Mouse (Mus musculus): ENCODE data around the gene Kctd4. TPM values are rescaled to one million over a fixed set of nuclear protein-coding genes. Genes with fewer than 3 reads are reported as not detected.

Kctd4 gene
- total RNA-seq, 2 experiments from 2014 or later = 12.5 to 15.5 TPM

DNA sequence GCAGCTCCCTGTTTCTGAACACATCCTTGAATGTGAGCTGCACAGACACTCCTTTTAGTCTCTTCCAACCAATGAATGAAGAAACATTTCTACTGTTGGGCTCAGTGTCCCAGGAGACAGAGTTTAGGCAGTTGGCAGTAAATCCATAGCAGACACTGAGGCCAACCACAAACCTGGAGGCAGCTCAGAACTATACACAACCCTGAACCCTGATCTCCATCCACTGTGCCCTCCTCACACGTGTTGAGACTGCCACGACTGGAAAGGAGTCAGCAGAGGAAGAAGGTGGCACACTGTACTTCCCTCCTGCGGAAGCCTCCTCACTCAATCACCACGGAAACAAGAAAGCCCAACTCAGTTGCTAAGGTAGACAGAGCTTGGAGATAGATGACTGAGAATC, 30.3 kb downstream of the Kctd4 start:
- DNase-seq (ENCODE audit: low spot score in 2 of 2) = peak in 1 of 2 experiments; percentile 17
- intact Hi-C loops (cut with DNase I) = no loop called here

DNA sequence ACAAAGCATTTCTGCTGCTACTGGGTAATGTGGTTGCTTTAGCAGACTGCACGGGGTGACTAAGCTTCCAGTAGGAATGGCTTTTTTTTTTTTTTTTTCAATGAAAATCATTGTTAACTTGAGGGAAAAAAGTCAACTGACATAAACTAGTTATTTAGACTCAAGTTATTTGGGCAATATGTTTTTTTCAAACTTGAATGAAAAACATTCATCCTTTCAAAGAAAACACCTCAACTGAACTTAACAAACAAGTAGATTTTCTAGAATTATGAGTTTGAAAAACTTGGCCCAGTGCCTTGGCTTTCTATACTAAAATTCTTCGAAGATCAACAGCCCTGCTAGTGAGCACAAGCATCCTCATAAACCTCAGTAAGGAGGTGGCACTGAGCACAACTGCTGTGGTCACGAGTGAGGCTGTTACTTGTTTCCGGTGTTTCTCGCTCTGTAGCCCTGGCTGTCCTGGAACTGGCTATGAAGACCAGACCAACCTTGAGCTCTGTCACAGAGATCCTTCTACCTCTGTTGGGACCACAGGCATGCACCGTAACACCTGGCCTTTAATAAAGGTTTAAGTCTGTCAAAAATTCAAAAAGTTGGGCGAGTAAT, 32.2 kb downstream of the Kctd4 start:
- intact Hi-C loops (cut with DNase I) = no loop called here
- DNase-seq (ENCODE audit: low spot score in 2 of 2) = no peak

DNA sequence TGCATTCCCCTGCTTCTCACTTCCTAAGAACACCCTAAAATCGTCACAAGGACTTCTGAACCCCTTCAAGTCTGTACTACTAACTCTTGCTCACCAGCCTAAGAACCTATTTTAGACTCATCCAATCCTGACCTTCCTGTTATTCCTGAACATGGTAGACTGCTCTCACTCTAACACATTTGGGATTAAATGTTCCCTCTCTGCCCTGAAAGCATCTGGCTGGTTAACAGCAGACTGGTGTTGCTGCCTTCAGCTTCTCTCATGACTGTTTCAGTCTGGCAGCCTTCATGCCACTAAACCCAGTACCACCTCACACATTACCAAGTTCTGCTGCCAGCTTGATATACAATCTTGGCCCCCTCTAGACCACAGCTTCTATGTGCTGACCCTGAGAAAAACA, 34.4 kb downstream of the Kctd4 start:
- intact Hi-C loops (cut with DNase I) = no loop called here

DNA sequence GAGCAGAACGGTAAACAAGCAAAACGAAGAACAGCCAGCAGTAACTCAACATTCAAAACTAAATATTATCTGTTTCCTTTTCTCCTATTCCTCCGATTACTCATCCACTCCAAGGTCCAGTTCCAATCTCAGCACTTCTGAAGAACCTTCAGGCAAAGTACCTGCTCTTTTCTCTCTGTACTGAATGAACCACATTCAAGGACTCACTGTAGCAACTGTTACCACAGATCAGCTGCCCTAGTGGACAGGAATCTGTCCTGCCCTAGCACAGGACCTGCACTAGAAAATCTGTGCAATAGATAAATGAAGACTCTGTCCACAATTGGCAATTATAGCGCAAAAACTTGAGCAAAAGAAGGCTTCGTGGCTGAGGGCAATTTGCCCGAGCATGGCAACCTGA, 36.1 kb downstream of the Kctd4 start:
- no peak for DNase-seq (ENCODE audit: low spot score in 2 of 2)
- intact Hi-C loops (cut with DNase I) = no loop called here

More for the DNA sequence above, 34.4 kb downstream of the Kctd4 start:
- no peak for DNase-seq (ENCODE audit: low spot score in 2 of 2)

DNA sequence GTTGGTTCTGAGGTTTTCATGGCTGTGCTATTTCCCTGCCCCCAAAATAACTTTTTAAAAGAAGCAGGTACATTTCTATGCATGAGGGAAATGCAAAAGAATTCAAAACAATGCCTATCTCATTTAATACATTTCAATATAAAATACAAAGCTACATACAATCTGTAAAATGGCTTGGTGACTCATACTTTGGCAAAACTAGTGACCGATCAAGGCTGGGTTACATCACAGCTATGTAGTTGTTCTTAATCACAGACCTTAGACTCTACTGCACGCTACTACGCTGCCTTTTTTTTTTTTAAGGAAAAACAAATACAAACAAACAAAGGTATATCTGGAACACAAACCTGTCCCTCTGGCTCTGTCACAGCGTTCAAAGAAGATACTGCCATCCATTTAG, 37.6 kb downstream of the Kctd4 start:
- no peak for DNase-seq (ENCODE audit: low spot score in 2 of 2)
- intact Hi-C loops (cut with DNase I) = no loop called here

DNA sequence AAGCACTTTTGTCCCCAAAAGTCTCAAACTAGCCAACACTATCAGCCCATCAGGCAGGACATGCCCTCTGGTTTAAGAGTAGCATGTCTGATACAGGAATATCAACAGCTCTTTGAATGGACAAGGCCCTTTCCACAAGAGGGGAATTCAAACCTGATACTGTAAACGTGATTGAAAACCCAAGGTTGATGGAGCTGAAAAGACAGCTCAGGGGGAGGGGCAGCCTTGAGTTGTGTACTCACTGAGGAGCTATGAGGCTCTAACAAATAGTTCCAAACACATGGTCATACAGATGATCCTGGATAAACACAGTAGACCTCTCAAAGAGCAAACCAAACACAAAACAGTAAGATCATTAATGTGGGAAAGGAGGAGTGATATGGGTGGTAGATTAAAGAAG, 43.3 kb downstream of the Kctd4 start:
- intact Hi-C loops (cut with DNase I) = no loop called here
- DNase-seq (ENCODE audit: low spot score in 2 of 2) = no peak

DNA sequence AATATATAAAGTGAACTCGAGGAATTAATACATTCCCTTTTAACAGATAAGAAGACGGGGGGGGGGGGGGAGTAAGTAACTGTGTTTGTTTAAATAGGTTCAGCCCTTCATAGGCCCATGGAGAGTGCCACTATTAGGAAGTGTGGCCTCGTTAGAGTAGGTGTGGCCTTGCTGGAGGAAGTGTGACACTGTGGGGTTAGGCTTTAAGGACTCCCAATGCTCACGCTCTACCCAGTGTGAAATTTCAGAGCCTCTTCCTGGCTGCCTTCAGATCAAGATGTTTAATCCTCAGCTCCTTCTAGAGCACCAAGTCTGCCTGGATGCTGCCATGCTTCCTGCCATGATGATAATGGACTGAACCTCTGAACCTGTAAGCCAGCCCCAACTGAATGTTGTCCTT, 47.0 kb downstream of the Kctd4 start:
- intact Hi-C loops (cut with DNase I) = no loop called here
- DNase-seq (ENCODE audit: low spot score in 2 of 2) = no peak

DNA sequence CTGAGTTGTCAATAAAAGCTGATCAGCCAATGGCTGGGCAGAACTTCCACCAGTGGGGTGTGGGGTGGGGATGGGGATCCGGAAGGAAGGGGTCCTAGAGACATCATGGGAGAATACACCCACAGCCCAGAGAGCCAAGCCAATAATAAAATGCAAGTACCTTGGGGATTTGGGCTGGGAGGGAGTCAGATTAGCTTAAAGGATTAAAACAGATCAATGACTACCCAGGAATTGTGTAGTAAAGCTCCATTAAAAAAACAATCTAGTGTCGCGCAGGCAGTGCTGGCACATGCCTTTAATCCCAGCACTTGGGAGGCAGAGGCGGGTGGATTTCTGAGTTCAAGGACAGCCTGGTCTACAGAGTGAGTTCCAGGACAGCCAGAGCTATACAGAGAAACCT, 50.2 kb downstream of the Kctd4 start:
- intact Hi-C loops (cut with DNase I) = no loop called here
- DNase-seq (ENCODE audit: low spot score in 2 of 2) = no peak

DNA sequence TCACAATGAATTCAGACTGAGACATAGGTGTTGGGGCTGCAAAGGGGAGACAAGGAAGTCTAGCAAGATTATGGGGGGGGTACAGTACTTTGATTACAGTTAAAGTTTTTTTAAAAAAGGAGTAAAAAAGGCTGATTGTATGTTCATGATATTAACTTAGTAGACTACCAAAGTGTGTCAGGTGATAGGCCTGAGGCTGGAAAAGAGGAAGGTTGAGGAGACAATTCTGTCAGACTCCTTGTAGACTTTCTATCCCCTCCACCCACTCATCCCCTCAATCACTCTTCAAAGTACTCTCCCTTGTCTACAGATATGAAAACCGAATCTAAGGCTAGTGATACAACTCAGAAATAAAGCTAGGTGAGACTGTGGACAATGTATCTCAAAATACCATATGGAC, 53.4 kb downstream of the Kctd4 start:
- no peak for DNase-seq (ENCODE audit: low spot score in 2 of 2)
- intact Hi-C loops (cut with DNase I) = no loop called here

DNA sequence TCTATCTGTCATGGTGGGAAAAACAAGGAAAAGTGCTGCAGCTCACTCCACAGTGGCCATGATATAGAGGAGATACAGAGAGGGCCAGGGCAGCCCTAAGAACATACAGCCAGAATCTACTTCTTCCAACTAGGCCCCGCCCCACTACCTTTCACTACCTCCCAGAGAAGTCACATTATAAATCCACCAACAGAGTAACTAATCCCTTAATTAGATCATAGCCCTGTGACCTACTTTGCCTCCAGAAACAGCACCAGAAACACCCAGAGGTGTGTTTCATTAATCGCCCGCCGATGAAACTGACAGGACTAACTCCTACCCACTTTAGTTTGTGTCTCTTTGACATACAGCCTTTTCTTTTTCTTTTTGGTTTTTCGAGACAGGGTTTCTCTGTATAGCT, 54.4 kb downstream of the Kctd4 start:
- no peak for DNase-seq (ENCODE audit: low spot score in 2 of 2)
- intact Hi-C loops (cut with DNase I) = no loop called here

DNA sequence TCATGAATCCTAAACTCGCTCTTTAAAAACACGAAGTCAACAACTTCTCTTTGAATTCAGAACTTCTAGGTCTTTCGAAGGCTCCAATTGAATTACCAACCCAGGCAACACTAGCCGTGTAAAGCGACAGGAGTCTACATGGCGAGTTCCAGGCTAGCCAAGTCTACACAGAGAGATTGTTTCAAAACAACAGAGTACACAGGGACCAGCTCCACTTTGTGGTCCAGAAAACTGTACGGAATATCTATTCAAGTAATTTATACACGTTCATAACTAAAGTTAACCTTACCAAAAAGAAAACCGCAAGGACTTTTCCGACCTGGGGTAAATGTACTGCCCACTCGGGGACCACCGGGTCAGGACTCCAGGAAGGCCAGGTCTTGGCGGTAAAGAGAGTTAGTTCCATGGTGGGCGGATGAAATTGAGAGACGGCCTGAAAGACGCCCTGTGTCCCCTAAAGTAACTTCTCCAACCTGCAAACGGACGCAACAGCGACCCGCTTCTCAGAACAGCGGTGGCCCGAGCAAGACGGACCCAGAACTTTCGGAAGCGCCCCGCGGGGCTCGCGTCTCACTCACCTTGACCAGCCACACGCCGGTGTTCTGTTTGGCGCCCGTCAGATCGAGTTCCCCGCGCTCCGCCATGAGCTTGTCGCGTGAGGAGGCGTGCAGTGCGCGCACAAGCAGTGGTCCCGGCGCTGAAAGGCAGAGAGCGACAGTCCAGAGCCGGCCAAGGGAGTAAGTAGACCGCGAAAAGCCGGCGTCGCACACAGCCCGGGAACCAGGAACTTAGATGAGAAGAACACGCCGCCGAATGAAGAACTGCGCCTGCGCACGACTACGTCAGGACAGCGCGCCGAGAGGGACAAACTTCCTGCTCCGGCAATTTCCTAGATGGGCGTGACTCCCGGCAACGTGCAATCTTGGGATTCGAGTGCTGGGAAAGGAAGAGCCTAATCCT, 55.6 kb downstream of the Kctd4 start, which contains the start of gene Gtf2f2:
TSS of gene Gtf2f2 (minus strand) at position 764 of the 960 bp plus-strand sequence.
- intact Hi-C loops (cut with DNase I) = loop anchor here (2.0 kb wide), 1 partner anchor 48 kb away; no protein-coding TSS in a partner anchor

DNA sequence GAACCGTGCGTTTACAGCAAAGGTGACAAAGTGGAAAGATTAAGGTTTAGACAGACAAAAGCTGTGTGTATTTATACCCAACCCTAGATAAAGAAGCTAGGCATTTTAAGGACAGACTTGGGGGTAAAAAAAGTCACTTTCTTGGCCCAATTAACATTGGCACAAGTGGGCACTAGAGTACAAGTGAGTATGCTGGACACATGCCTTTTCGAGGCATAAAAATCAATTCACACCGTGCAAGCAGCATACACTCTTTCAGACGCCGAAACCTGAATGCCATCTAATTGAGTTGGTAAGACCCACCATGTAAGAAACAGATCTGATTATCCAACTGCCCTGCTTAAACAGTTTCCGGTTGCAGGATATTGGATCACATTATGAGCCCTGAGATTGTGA, 56.3 kb downstream of the Kctd4 start:
- intact Hi-C loops (cut with DNase I) = loop anchor here (2.0 kb wide), 1 partner anchor 48 kb away; no protein-coding TSS in a partner anchor
- DNase-seq (ENCODE audit: low spot score in 2 of 2) = no peak

More for the DNA sequence above, 55.6 kb downstream of the Kctd4 start, which contains the start of gene Gtf2f2:
- peak; percentile 94 to 96 for DNase-seq (ENCODE audit: low spot score in 2 of 2)

DNA sequence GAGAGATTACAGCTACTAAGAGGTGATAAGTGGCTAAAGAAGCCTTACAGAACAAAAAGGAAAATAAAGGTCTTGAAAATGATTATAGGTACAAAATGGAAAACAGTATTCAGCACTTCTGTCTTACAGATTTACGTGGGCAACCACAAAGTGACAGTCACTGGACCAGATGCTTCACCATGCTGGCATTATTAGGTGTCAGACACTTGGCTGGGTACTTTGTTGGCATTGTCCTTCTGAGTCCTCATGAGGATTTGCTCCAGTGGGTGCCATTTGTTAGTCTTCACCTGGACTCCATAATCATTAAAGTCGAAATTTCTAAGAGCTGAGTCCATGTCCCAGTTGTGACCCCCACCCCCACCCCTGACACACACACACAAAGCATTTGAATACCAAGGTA, 59.5 kb downstream of the Kctd4 start:
- DNase-seq (ENCODE audit: low spot score in 2 of 2) = no peak
- intact Hi-C loops (cut with DNase I) = no loop called here

Other genes with a start within 250 kb of the Kctd4 start
- gene Cog3, start 200.5 kb upstream of the Kctd4 start, total RNA-seq (2021) = 10 to 100 TPM; 23.1 to 25.5 TPM
- gene Slc25a30, start 168.0 kb upstream of the Kctd4 start, total RNA-seq (2021) = 10 to 100 TPM; 11.3 to 11.7 TPM
- gene Tpt1, start 109.9 kb upstream of the Kctd4 start, total RNA-seq (2021) = 100 to 1,000 TPM; 939 to 945 TPM
- gene Gtf2f2, start 55.9 kb downstream of the Kctd4 start, total RNA-seq (2021) = 10 to 100 TPM; 15.8 to 16.1 TPM
- 10 to 100 TPM; 22.2 to 22.8 TPM for gene Gpalpp1, start 155.8 kb downstream of the Kctd4 start, total RNA-seq (2021)
- gene Nufip1, start 155.9 kb downstream of the Kctd4 start, total RNA-seq (2021) = 1 to 10 TPM; 6.7 to 8.6 TPM

Measured in left cerebral cortex, postnatal 36 days (tissue).